Mouse (Mus musculus) pancreas, adult 10 weeks (tissue): ENCODE results near the gene Car5a. TPM values are rescaled to one million over a fixed set of nuclear protein-coding genes. Genes with fewer than 3 reads are reported as not detected.

ENCODE experiments used
- polyA plus RNA-seq: library from polyadenylated mRNA; stranded (reverse); fragments of 350-450 nt; fragmentation: Illumina TruSeq; extraction: RNeasy Lipid Tissue Mini Kit (QIAGEN cat#74804); gene quantifications from one replicate; pipeline ENCODE4 v1.2.3, GENCODE M21; 2015; ENCODE audit warnings: low read depth, low replicate concordance; ENCODE audit not compliant: insufficient read depth

Gene Car5a
- not detected for polyA plus RNA-seq

DNA sequence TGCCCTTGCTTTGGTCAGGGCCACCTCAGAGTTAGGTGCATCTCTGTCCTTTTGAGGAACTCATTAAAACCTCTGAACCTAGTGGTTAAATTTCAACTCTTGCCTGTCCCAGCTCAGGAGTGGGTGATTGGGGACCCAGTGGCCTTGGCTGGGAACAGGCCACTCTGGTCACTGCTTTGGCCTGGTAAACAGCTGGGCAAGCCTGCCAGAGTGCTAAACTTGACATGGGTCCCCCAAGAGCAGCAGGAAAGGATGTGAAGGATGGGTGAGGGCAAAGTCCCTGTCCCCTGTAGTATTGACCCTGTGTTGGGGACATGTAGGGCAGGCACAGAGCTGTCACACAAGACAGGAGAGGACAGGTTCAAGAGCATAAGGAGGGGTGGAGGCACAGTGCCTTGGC lies at the start of gene Car5a:
Car5a (minus strand) TSS at position 74 of the 400 bp plus-strand sequence.

GRCm38 (mm10) chr8:121949222-121949800 lies 4.6 kb upstream of the Car5a start, which contains the start of gene Banp:
Gene Banp (plus strand): TSS chr8:121949750.

GRCm38 (mm10) chr8:121907587-121908248 lies 37.0 kb downstream of the Car5a start, which contains the start of gene Slc7a5:
Gene Slc7a5 (minus strand): TSS chr8:121907694.

Other genes starting within 250 kb of the Car5a start
- 0.39 TPM for gene Jph3, start 215.3 kb downstream of the Car5a start, polyA plus RNA-seq
- 10.8 TPM for gene Klhdc4, start 115.3 kb downstream of the Car5a start, polyA plus RNA-seq
- gene Slc7a5, start 37.2 kb downstream of the Car5a start, polyA plus RNA-seq = 14.5 TPM
- gene Banp, start 4.8 kb upstream of the Car5a start, polyA plus RNA-seq = 7.7 TPM